Comparison of ENCODE assay signal across 10 mouse cellular contexts in genomic region chr7:142588282-142588941, GRCm38 (mm10). TPM values are rescaled to one million over a fixed set of nuclear protein-coding genes. Genes with fewer than 3 reads are reported as not detected.
DNase-seq lines count a peak whose midpoint lies in the region; ATAC-seq lines count a peak whose summit lies in the region.
"Had no signal": no experiment of that assay in that cellular context is flagged by ENCODE, and none has a peak within 500 bp of the region (broad histone marks: within the 10 kb centered on the region; RNA-seq: fewer than 3 reads in every experiment).

No protein-coding gene starts in this region.

- no peaks in the 10 kb centered on the region for H3K36me3 ChIP-seq in embryonic facial prominence, embryonic 15.5 days

- 53% methylated on average over 9 of the region's 9 CpGs for WGBS in embryonic facial prominence, embryonic 15.5 days

- H3K27ac ChIP-seq in embryonic facial prominence, embryonic 15.5 days (replicated peaks), result peak overlapping the region; percentile 30; the same call in 1 of the 2 replicates

- DNase-seq in gastrocnemius, postnatal 10 days, result peak; percentile 48
- no peak for DNase-seq in gastrocnemius, adult 8-10 months (ENCODE audit: low spot score in 2 of 2)
- peak; percentile 54 for DNase-seq in layer of hippocampus, adult 11-12 months (ENCODE audit: low spot score)
- DNase-seq in layer of hippocampus, adult 9-10 months (ENCODE audit: low spot score), result no peak
- peak; percentile 42 to 46 for DNase-seq in right cerebral cortex, postnatal 10 days (ENCODE audit: low spot score in 2 of 2)
- DNase-seq in gastrocnemius, adult 18-20 months (ENCODE audit: low spot score), result no peak
- no peak for DNase-seq in urinary bladder, adult 2 months (ENCODE audit: low spot score)
- DNase-seq: lung, postnatal 10 days; midbrain, embryonic 14.5 days had no signal

- ATAC-seq in embryonic facial prominence, embryonic 15.5 days (ENCODE audit: insufficient number of reproducible peaks, low FRiP score, low TSS enrichment, low read depth), result peak; percentile 66

- no peak overlapping the region for H3K4me3 ChIP-seq in embryonic facial prominence, embryonic 15.5 days (replicated peaks)

- H3K9me3 ChIP-seq in embryonic facial prominence, embryonic 15.5 days (replicated peaks), result no peaks in the 10 kb centered on the region

- no peak overlapping the region for H3K4me2 ChIP-seq in embryonic facial prominence, embryonic 15.5 days (replicated peaks)

- H3K27me3 ChIP-seq in embryonic facial prominence, embryonic 15.5 days, result no peaks in the 10 kb centered on the region

- no peak overlapping the region for H3K9ac ChIP-seq in embryonic facial prominence, embryonic 15.5 days

- peaks cover 12% of the 10 kb centered on the region for H3K4me1 ChIP-seq in embryonic facial prominence, embryonic 15.5 days

RNA-seq across cellular contexts. Expression of gene Mrpl23, which starts 55.9 kb away (rescaled TPM):
- 1 to 10 TPM; 6.4 to 7.2 TPM for total RNA-seq in gastrocnemius, postnatal 10 days (2021)
- 1 to 10 TPM; 1.0 to 5.1 (median 3.1) TPM for total RNA-seq in gastrocnemius, adult 8-10 months (2022)
- 28.5 and 32.7 TPM in 2 replicates for polyA plus RNA-seq in embryonic facial prominence, embryonic 15.5 days (2015; fragmentation: Nextera tagmentation; extraction: Ambion mirVana)
- total RNA-seq in gastrocnemius, adult 18-20 months (2021), result 1 to 10 TPM; 1.7 to 1.9 TPM
- 76.2 and 102 TPM in 2 replicates for polyA plus RNA-seq in urinary bladder, adult 2 months (2012; rRNA removed)

Comparison
In these comparisons a context has a peak if more than half of its experiments do, and no peak if none do; other contexts are left out.
1. DNase-seq: peak in gastrocnemius, postnatal 10 days (single experiment), layer of hippocampus, adult 11-12 months (single experiment) and right cerebral cortex, postnatal 10 days (2 of 2); none in gastrocnemius, adult 8-10 months (0 of 2), layer of hippocampus, adult 9-10 months (single experiment), gastrocnemius, adult 18-20 months (single experiment) and urinary bladder, adult 2 months (single experiment).